Comparison of ENCODE assay signal across 20 mouse cellular contexts in the genomic region with DNA sequence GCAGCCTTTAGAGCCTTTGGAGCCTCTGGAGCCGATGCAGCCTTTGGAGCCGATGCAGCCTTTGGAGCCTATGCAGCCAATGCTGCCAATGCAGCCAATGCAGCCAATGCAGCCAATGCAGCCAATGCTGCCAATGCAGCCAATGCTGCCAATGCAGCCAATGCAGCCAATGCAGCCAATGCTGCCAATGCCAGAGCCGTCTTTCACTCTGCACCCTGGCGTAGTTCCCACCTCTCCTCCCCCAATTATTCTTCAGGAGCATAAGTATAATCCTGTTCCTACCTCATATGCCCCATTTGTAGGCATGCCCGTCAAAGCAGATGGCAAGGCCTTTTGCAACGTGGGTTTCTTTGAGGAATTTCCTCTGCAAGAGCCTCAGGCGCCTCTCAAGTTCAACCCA. TPM values are rescaled to one million over a fixed set of nuclear protein-coding genes. Genes with fewer than 3 reads are reported as not detected.
"Had no signal": no experiment of that assay in that cellular context is flagged by ENCODE, and none has a peak within 500 bp of the region (broad histone marks: within the 10 kb centered on the region; RNA-seq: fewer than 3 reads in every experiment).

No protein-coding gene starts in this region.

- H3K9me3 ChIP-seq: limb, embryonic 12.5 days; limb, embryonic 15.5 days; liver, embryonic 15.5 days; lung, embryonic 15.5 days; megakaryocyte, embryonic 14.5 days; midbrain, embryonic 15.5 days; neural tube, embryonic 12.5 days; neural tube, embryonic 15.5 days had no signal

- H3K4me3 ChIP-seq: left cerebral cortex, adult 2 months; limb, embryonic 12.5 days; limb, embryonic 15.5 days; liver, embryonic 15.5 days; lung, embryonic 15.5 days; megakaryocyte, embryonic 14.5 days; midbrain, embryonic 12.5 days; midbrain, embryonic 15.5 days; neural tube, embryonic 12.5 days; neural tube, embryonic 15.5 days had no signal

- ATAC-seq: midbrain, embryonic 15.5 days had no signal

- H3K9ac ChIP-seq: limb, embryonic 12.5 days; limb, embryonic 15.5 days; liver, embryonic 15.5 days; lung, embryonic 15.5 days; midbrain, embryonic 12.5 days; midbrain, embryonic 15.5 days; neural tube, embryonic 12.5 days; neural tube, embryonic 15.5 days had no signal

- H3K4me1 ChIP-seq: limb, embryonic 12.5 days; limb, embryonic 15.5 days; liver, embryonic 15.5 days; lung, embryonic 15.5 days; megakaryocyte, embryonic 14.5 days; midbrain, embryonic 12.5 days; midbrain, embryonic 15.5 days; neural tube, embryonic 12.5 days; neural tube, embryonic 15.5 days had no signal

- H3K27me3 ChIP-seq: limb, embryonic 12.5 days; limb, embryonic 15.5 days; liver, embryonic 15.5 days; lung, embryonic 15.5 days; midbrain, embryonic 12.5 days; midbrain, embryonic 15.5 days; neural tube, embryonic 12.5 days; neural tube, embryonic 15.5 days had no signal

- H3K36me3 ChIP-seq: liver, embryonic 15.5 days; midbrain, embryonic 15.5 days had no signal

- H3K27ac ChIP-seq: left cerebral cortex, adult 2 months; limb, embryonic 12.5 days; limb, embryonic 15.5 days; liver, embryonic 15.5 days; lung, embryonic 15.5 days; midbrain, embryonic 12.5 days; midbrain, embryonic 15.5 days; neural tube, embryonic 12.5 days; neural tube, embryonic 15.5 days; stomach, postnatal 0 days had no signal

- DNase-seq: right cerebral cortex, adult 18-20 months had no signal

- H3K4me2 ChIP-seq: limb, embryonic 12.5 days; limb, embryonic 15.5 days; liver, embryonic 11.5 days; liver, embryonic 15.5 days; lung, embryonic 15.5 days; midbrain, embryonic 12.5 days; midbrain, embryonic 15.5 days; neural tube, embryonic 12.5 days; neural tube, embryonic 15.5 days had no signal

RNA-seq across cellular contexts. Expression of a gene that starts 49.9 kb away (rescaled TPM):
- total RNA-seq: layer of hippocampus, adult 18-20 months; layer of hippocampus, postnatal 25 days; left cerebral cortex, adult 2 months; left cerebral cortex, postnatal 10 days; left cerebral cortex, postnatal 36 days had no signal
- polyA plus RNA-seq: kidney, embryonic 16.5 days; limb, embryonic 12.5 days; limb, embryonic 15.5 days; liver, embryonic 11.5 days; liver, embryonic 15.5 days; lung, embryonic 15.5 days; midbrain, embryonic 12.5 days; midbrain, embryonic 15.5 days; neural tube, embryonic 12.5 days; neural tube, embryonic 15.5 days; stomach, embryonic 14.5 days; stomach, postnatal 0 days; thymus, adult 2 months had no signal
